Mouse (Mus musculus) heart, embryonic 14.5 days (tissue): Measurements from ENCODE around the gene Ptprd. TPM values are rescaled to one million over a fixed set of nuclear protein-coding genes. Genes with fewer than 3 reads are reported as not detected.

Source experiments
- ATAC-seq: fragments of 200-750 bp; cut with Nextera tagmentation; 2 replicates; pipeline ENCODE4 v1.8.0; 2017; ENCODE audit warnings: low read depth, moderate TSS enrichment; ENCODE audit not compliant: insufficient number of reproducible peaks, insufficient read depth, low FRiP score
- H3K27ac ChIP-seq, 2 experiments: fragments of 200-500 bp in 1 of 2; fragments of 300-500 bp in 1 of 2; sonication (generic) in 1 of 2; replicated peaks in 1 of 2; 2 replicates each; pipeline ENCODE4 v1.5.1; 2012 to 2014; ENCODE audit warnings: low read depth in 2 of 2, low read length in 2 of 2, control low read depth in 1 of 2, mild to moderate bottlenecking in 1 of 2, mixed read lengths in 1 of 2; ENCODE audit not compliant: control insufficient read depth in 1 of 2, insufficient read depth in 1 of 2
- H3K27me3 ChIP-seq: fragments of 300-500 bp; sonication (generic); 2 replicates; pipeline ENCODE4 v1.6.1; 2014; ENCODE audit warnings: mild to moderate bottlenecking, low read length, control low read depth; ENCODE audit not compliant: control insufficient read depth, insufficient read depth
- H3K36me3 ChIP-seq: fragments of 300-500 bp; sonication (generic); 2 replicates; pipeline ENCODE4 v1.6.1; 2014; ENCODE audit warnings: mild to moderate bottlenecking, control low read depth, low read length, mixed read lengths; ENCODE audit not compliant: control insufficient read depth, insufficient read depth
- H3K4me1 ChIP-seq, 2 experiments: fragments of 200-500 bp in 1 of 2; fragments of 300-500 bp in 1 of 2; sonication (generic) in 1 of 2; 2 replicates each; pipeline ENCODE4 v1.6.1; 2012 to 2014; ENCODE audit warnings: low read length in 2 of 2, control low read depth in 1 of 2, mixed read lengths in 1 of 2; ENCODE audit not compliant: control insufficient read depth in 2 of 2, insufficient read depth in 2 of 2
- H3K4me2 ChIP-seq: fragments of 300-500 bp; sonication (generic); 2 replicates; pipeline ENCODE4 v1.6.1; 2014; ENCODE audit warnings: mild to moderate bottlenecking, low read length
- H3K4me3 ChIP-seq, 2 experiments: fragments of 200-500 bp in 1 of 2; fragments of 300-500 bp in 1 of 2; sonication (generic) in 1 of 2; 2 replicates each; pipeline ENCODE4 v1.5.1; 2012 to 2014; ENCODE audit warnings: low read length in 2 of 2, mild to moderate bottlenecking in 2 of 2, control low read depth in 1 of 2, low read depth in 1 of 2, moderate library complexity in 1 of 2; ENCODE audit not compliant: control insufficient read depth in 1 of 2, insufficient read depth in 1 of 2
- H3K9ac ChIP-seq: fragments of 300-500 bp; sonication (generic); 2 replicates; pipeline ENCODE4 v1.6.1; 2014; ENCODE audit warnings: mild to moderate bottlenecking, low read length
- H3K9me3 ChIP-seq: fragments of 300-500 bp; sonication (generic); 2 replicates; pipeline ENCODE4 v1.6.1; 2016; ENCODE audit warnings: low read length, control low read depth; ENCODE audit not compliant: control insufficient read depth
- WGBS: fragments of 180-500 bp; shearing (Covaris S2); extraction: QIAGEN DNeasy Blood & Tissue Kit; methylation state at CpG from one replicate; pipeline ENCODE4 v1.1.7; 2014; 5-methylcytosine and 5-hydroxymethylcytosine counted together
- polyA plus RNA-seq: library from polyadenylated mRNA; unstranded; fragments of >200 nt; fragmentation: Nextera tagmentation; extraction: Ambion mirVana; gene quantifications from 2 replicates; pipeline ENCODE4 v1.2.1, GENCODE M21; 2014

Gene Ptprd
- polyA plus RNA-seq, 1 experiment from 2014 or later = 21.8 TPM

DNA sequence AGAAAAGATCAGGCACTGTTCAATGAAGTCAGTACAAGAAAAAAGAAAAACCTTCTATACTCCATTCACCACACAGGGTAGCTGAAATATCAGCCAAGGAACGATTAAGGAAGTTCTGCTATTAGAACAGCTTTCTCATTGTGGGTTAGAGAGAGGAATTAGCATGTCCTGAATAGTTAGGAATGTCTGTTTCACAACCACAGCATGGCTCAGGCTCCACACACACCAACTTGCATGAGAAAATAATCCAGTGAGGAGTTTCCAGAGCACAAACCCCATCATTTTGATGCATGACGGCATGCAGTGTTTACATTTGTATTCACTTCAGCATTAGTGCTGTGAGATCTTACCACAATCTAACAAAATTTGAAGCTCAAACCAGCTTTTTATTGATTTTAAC lies 895.1 kb downstream of the Ptprd start:
- H3K4me1 ChIP-seq = no peaks in the 10 kb centered on the region
- no peak overlapping the region for H3K4me2 ChIP-seq
- no peak overlapping the region for H3K27ac ChIP-seq
- no peak overlapping the region for H3K9ac ChIP-seq
- H3K4me3 ChIP-seq = no peak overlapping the region
- ATAC-seq = no peak
- no peaks in the 10 kb centered on the region for H3K27me3 ChIP-seq
- H3K36me3 ChIP-seq = no peaks in the 10 kb centered on the region
- H3K9me3 ChIP-seq = no peaks in the 10 kb centered on the region
- 73% methylated on average over 2 of the region's 2 CpGs for WGBS

DNA sequence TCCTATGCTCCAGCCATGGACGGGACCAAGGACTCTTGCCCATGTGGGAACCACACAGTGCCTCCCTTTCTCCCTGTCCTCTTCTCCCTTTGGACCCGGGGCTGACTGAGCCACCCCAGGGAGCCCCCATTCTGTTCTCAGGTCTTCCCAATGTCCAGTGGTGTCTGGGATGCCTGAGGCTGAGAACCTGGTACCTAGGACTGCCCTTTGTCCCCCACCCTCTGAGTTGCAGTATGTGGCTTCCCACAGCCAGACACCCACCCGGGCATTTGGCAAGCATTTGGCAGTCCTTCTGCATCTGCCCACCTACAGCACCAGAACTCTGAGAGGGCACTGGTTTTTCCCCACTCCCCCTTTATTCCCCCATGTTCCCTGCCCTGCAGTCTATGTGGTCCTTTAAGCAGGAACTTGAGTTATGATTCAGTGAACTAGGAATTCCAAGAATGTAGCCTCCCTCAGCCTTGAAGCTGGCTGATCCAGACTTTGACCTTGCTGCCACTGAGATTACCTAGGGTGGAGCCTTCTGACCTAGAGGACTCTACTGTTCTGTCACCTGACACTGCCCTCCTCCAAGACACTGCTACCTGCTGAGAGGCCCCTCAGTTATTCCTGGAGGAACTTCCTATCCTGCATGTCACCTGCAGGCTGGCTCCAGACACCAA lies 901.5 kb downstream of the Ptprd start:
- ATAC-seq = peak; percentile 17; the same call in 1 of the 2 replicates
- H3K4me1 ChIP-seq = peaks cover 0 to 5% of the 10 kb centered on the region in 2 experiments; a peak in 2 of 4 replicates
- WGBS = 75% methylated on average over 3 of the region's 3 CpGs
- no peak overlapping the region for H3K4me3 ChIP-seq
- H3K4me2 ChIP-seq = no peak overlapping the region
- no peaks in the 10 kb centered on the region for H3K36me3 ChIP-seq
- no peak overlapping the region for H3K9ac ChIP-seq
- H3K9me3 ChIP-seq = no peaks in the 10 kb centered on the region
- H3K27me3 ChIP-seq = no peaks in the 10 kb centered on the region
- H3K27ac ChIP-seq = no peak overlapping the region

DNA sequence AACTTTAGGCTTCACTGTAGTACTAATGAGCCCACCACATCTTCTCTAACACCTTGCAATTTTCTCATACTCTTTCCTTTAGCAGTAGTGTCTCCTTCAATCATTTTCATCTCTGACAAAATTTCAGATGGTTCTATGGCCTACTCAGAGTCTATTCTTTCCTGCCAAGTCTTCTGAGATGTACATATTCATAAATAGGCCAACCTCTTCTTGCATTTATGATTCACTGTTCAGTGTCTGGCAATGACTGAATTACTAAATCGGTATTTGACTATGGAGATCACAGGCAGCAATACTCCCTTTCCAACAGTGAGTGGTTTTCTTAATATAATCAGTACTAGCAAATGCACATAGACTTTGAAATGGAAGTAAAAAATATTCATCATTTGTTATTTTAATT lies 928.3 kb downstream of the Ptprd start:
- Histone ChIP-seq H3K36me3 (no peaks in the 10 kb centered on the region), H3K27me3 (no peaks in the 10 kb centered on the region), H3K27ac (no peak overlapping the region), H3K4me2 (no peak overlapping the region), H3K4me3 (no peak overlapping the region), H3K4me1 (no peaks in the 10 kb centered on the region), H3K9me3 (no peaks in the 10 kb centered on the region), H3K9ac (no peak overlapping the region)
- 91% methylated on average over 1 of the region's 1 CpGs for WGBS
- no peak for ATAC-seq

DNA sequence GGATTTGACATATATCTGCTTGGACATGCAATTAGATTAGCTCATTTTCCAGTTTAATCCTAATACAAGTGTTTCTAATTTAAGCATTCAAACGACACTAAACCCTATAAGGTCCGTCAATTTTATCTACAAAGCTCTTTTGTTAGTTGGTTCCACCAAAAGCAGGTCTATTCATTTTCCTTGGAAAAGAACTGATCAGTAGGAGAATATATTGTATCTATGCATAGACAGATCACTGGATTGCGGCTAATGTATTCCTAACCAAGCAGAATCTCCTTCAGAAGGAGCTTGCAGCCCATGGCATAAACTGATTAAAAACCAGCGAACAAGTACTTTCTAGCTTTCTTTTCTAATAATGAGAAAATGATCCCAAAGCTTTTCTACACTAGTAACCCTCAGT lies 933.8 kb downstream of the Ptprd start:
- H3K27me3 ChIP-seq = no peaks in the 10 kb centered on the region
- no peaks in the 10 kb centered on the region for H3K9me3 ChIP-seq
- H3K27ac ChIP-seq = no peak overlapping the region
- no peaks in the 10 kb centered on the region for H3K4me1 ChIP-seq
- ATAC-seq = no peak
- H3K36me3 ChIP-seq = no peaks in the 10 kb centered on the region
- H3K4me3 ChIP-seq = no peak overlapping the region
- 63% methylated on average over 4 of the region's 4 CpGs for WGBS
- H3K4me2 ChIP-seq = no peak overlapping the region
- H3K9ac ChIP-seq = no peak overlapping the region

DNA sequence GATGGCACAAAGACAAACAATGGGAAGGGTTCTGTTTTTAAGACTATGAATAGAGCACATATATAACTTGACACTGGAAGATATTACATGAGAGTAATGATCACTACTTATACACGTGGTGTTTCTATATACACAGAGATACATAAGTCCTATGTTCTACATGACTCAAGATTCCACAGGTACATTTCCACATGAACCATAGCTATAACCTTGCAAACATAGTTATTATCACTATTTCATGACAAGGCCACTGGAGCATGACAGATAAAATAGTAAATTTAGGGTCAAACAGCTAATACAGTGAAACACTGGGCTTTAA lies 951.8 kb downstream of the Ptprd start:
- Histone ChIP-seq H3K9ac (no peak overlapping the region), H3K27me3 (no peaks in the 10 kb centered on the region), H3K4me1 (peaks cover 0 to 8% of the 10 kb centered on the region in 2 experiments; a peak in 2 of 4 replicates), H3K9me3 (no peaks in the 10 kb centered on the region), H3K4me2 (peak overlapping the region; percentile 39; the same call in 1 of the 2 replicates), H3K36me3 (no peaks in the 10 kb centered on the region), H3K4me3 (no peak overlapping the region), H3K27ac (no peak overlapping the region; a peak in 1 of 4 replicates)
- WGBS = 67% methylated on average over 1 of the region's 1 CpGs
- ATAC-seq = no peak

DNA sequence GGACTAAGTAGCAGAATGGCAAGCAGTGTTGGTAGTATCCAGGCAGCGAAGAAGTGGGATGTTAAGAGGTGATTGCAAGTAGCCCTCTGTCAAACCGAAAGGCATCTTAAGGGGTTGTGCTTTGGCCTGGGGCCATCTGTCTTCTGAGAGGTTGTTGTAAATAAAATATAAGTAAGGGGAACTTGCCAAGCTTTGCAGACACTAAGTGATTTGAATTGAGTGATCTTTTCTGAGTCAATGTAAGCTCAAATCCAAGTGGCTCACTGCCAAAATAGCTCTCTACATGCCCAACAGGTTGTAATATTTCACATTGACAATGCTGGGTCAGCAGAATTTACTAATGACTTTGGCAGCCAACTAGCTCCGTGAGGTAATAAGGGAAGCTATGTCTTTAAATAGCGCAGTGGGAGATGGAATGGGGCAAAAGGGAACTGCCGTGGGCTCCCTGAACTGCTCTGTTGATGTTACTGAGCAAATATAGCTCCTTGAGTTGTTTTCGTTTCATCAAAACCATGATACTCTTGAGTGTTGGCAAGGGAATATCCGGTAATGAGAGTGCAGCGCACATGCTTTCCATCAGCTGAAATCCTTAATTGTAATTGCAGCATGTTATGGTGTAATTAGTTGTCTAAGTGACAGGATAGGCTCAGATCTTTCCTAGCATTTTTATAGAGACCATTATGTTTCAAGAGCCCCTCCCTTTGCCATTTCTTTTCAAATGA lies 952.4 kb downstream of the Ptprd start:
- no peaks in the 10 kb centered on the region for H3K36me3 ChIP-seq
- WGBS = 40% methylated on average over 8 of the region's 8 CpGs
- no peak for ATAC-seq
- no peaks in the 10 kb centered on the region for H3K9me3 ChIP-seq
- peak overlapping the region in 1 of 2 experiments; percentile 41; a peak in 2 of 4 replicates for H3K27ac ChIP-seq
- H3K4me1 ChIP-seq = peaks cover 0 to 8% of the 10 kb centered on the region in 2 experiments; a peak in 2 of 4 replicates
- peak overlapping the region; percentile 39 for H3K4me2 ChIP-seq
- H3K4me3 ChIP-seq = no peak overlapping the region
- no peak overlapping the region for H3K9ac ChIP-seq
- no peaks in the 10 kb centered on the region for H3K27me3 ChIP-seq

DNA sequence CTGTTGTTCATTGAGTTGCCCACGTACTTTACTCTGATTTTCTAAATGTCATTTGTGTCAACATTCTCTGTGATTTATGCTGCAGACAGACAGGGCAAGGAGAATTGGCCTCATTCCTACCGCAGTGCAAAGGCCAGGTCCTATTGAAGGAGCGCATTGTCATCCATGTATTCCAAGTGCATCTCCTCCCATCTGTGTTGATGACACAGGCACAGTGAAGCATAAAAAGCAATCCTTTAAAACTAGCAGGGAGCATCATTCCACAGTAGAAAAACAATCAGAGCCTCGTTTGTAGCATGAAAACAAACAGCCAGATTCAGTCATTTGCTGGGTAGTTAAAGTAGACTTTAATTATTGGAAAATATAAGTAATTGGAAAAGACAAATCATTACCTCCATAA lies 960.6 kb downstream of the Ptprd start:
- H3K4me3 ChIP-seq = no peak overlapping the region
- H3K27me3 ChIP-seq = no peaks in the 10 kb centered on the region
- no peak overlapping the region for H3K4me2 ChIP-seq
- no peak overlapping the region for H3K9ac ChIP-seq
- H3K4me1 ChIP-seq = no peaks in the 10 kb centered on the region
- 71% methylated on average over 4 of the region's 4 CpGs for WGBS
- H3K36me3 ChIP-seq = no peaks in the 10 kb centered on the region
- H3K9me3 ChIP-seq = no peaks in the 10 kb centered on the region
- H3K27ac ChIP-seq = no peak overlapping the region
- no peak for ATAC-seq
